Mouse (Mus musculus) testis, adult 2 months (tissue): ENCODE measurements around the gene Dennd4a.

Experiments used
- CTCF ChIP-seq: fragments of 200-500 bp; IDR thresholded peaks from 2 replicates; pipeline ENCODE4 v1.5.1; 2012; ENCODE audit warnings: low read depth, mild to moderate bottlenecking, inconsistent platforms, low read length, moderate library complexity; ENCODE audit not compliant: control insufficient read depth, insufficient read depth, insufficient replicate concordance
- POLR2A ChIP-seq: fragments of 200-500 bp; IDR thresholded peaks from 2 replicates; pipeline ENCODE4 v1.6.1; 2012; ENCODE audit warnings: low read depth, mild to moderate bottlenecking, inconsistent platforms, low read length, moderate library complexity; ENCODE audit not compliant: control insufficient read depth

- TF ChIP-seq POLR2A: no peak
- TF ChIP-seq CTCF: no peak
Observed at GRCm38 (mm10) chr9:64947483-64948095, 136.4 kb downstream of the Dennd4a start.
